Comparison of ENCODE assay signal across 35 mouse cellular contexts in the genomic region with DNA sequence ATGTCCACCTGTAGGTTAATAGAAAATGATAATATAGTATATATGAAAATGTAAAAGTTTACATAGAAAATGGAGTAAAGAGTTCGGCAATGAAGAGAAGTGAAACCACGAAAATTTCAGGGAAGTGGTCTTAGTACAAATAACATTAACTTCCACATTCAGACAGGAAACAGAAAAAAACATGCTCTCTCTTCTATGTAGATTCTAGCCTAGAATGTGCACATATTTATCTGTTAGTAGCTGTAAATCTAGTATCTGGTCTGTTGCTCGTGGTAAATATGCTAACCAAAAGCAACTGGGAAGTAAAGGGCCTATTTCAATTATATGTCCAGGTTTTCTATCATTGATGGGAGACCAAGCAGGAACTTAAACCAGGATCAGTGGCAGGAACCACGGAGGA.
DNase-seq lines count a peak whose midpoint lies in the region; ATAC-seq and TF ChIP-seq lines count a peak whose summit lies in the region.
"Had no signal": no experiment of that assay in that cellular context is flagged by ENCODE, and none has a peak within 500 bp of the region (broad histone marks: within the 10 kb centered on the region; RNA-seq: fewer than 3 reads in every experiment).

No protein-coding gene starts in this region.

- peak in 1 of 2 experiments; percentile 33 for DNase-seq in spleen, adult 2 months (ENCODE audit: low read depth in 1 of 2, low spot score in 2 of 2)
- no peak for DNase-seq in spleen, adult 12 weeks (ENCODE audit: low spot score)
- peak; percentile 68 for DNase-seq in splenic B cell, adult 2 months (ENCODE audit: low read depth, low spot score)
- DNase-seq in frontal cortex, postnatal 25 days (ENCODE audit: low spot score in 2 of 2), result no peak
- DNase-seq in forebrain, embryonic 14.5 days (ENCODE audit: low spot score), result no peak
- DNase-seq: adrenal gland, adult 2 months; adrenal gland, postnatal 36 days; cerebellum, adult 11 months; cerebellum, adult 9-10 months; cerebellum, postnatal 36 days; embryo, embryonic 11 days; forebrain, postnatal 0 days; gastrocnemius, postnatal 14 days; heart, adult 18-20 months; heart, postnatal 4 days; kidney, adult 11 months; kidney, postnatal 14 days; layer of hippocampus, adult 9-11 months; right cerebral cortex, postnatal 25 days; spleen, adult 18-20 months; thymus, adult 2 months; thymus, postnatal 36 days had no signal

- H3K9me3 ChIP-seq in forebrain, embryonic 14.5 days (replicated peaks; ENCODE audit: control insufficient read depth, low read length), result no peaks in the 10 kb centered on the region
- H3K9me3 ChIP-seq: embryonic facial prominence, embryonic 12.5 days; forebrain, embryonic 10.5 days; G1E; heart, embryonic 12.5 days; hindbrain, embryonic 15.5 days; limb, embryonic 10.5 days; limb, embryonic 15.5 days; midbrain, embryonic 12.5 days had no signal

- ATAC-seq in forebrain, embryonic 14.5 days, result no peak
- ATAC-seq in CD4-positive, CD25-positive, alpha-beta regulatory T cell, adult 4 months, result no peak
- ATAC-seq: forebrain, postnatal 0 days; inflammation-experienced regulatory T-cells, adult 6 months; lung, postnatal 0 days had no signal

- H3K4me1 ChIP-seq in spleen, adult 2 months (ENCODE audit: control insufficient read depth, insufficient read depth, insufficient read length), result peaks cover 10% of the 10 kb centered on the region; the same call in 1 of the 2 replicates
- H3K4me1 ChIP-seq in bone marrow macrophage, adult 2 months (ENCODE audit: control insufficient read depth, insufficient read depth, low read length), result peaks cover 11% of the 10 kb centered on the region
- no peaks in the 10 kb centered on the region for H3K4me1 ChIP-seq in forebrain, embryonic 14.5 days (ENCODE audit: control insufficient read depth, insufficient read depth, low read length)
- H3K4me1 ChIP-seq: embryonic facial prominence, embryonic 12.5 days; forebrain, embryonic 10.5 days; hindbrain, embryonic 15.5 days; limb, embryonic 10.5 days; limb, embryonic 15.5 days; midbrain, embryonic 12.5 days had no signal

- H3K27me3 ChIP-seq in spleen, adult 2 months (ENCODE audit: control insufficient read depth, insufficient read depth, low read length), result no peaks in the 10 kb centered on the region
- no peaks in the 10 kb centered on the region for H3K27me3 ChIP-seq in splenic B cell, adult 2 months (ENCODE audit: control insufficient read depth, insufficient read depth, low read length, poor library complexity, severe bottlenecking)
- H3K27me3 ChIP-seq in forebrain, embryonic 14.5 days (replicated peaks; ENCODE audit: control insufficient read depth, insufficient read depth, low read length), result no peaks in the 10 kb centered on the region
- H3K27me3 ChIP-seq: embryonic facial prominence, embryonic 12.5 days; heart, embryonic 12.5 days; hindbrain, embryonic 15.5 days; limb, embryonic 15.5 days; midbrain, embryonic 12.5 days had no signal

- H3K9ac ChIP-seq in forebrain, embryonic 14.5 days (ENCODE audit: low read length), result no peak overlapping the region
- H3K9ac ChIP-seq: embryonic facial prominence, embryonic 12.5 days; forebrain, postnatal 0 days; heart, embryonic 12.5 days; hindbrain, embryonic 15.5 days; limb, embryonic 15.5 days; midbrain, embryonic 12.5 days had no signal

- H3K27ac ChIP-seq in spleen, adult 2 months (ENCODE audit: insufficient read depth, low read length), result peak overlapping the region; percentile 87
- H3K27ac ChIP-seq in bone marrow macrophage, adult 2 months (ENCODE audit: insufficient read depth, low read depth, low read length), result peak overlapping the region; percentile 91
- H3K27ac ChIP-seq in macrophage, result peak overlapping the region; percentile 71
- H3K27ac ChIP-seq in forebrain, embryonic 14.5 days (ENCODE audit: low read depth, low read length), result no peak overlapping the region
- H3K27ac ChIP-seq: embryonic facial prominence, embryonic 12.5 days; forebrain, embryonic 10.5 days; hindbrain, embryonic 15.5 days; limb, embryonic 10.5 days; limb, embryonic 15.5 days; midbrain, embryonic 12.5 days had no signal

- H3K36me3 ChIP-seq in spleen, adult 2 months (ENCODE audit: control insufficient read depth, insufficient read depth, low read length), result no peaks in the 10 kb centered on the region
- no peaks in the 10 kb centered on the region for H3K36me3 ChIP-seq in macrophage (ENCODE audit: inconsistent target)
- H3K36me3 ChIP-seq in splenic B cell, adult 2 months (ENCODE audit: control insufficient read depth, insufficient read depth, low read length, poor library complexity, severe bottlenecking), result no peaks in the 10 kb centered on the region
- H3K36me3 ChIP-seq in forebrain, embryonic 14.5 days (ENCODE audit: control insufficient read depth, insufficient read depth, low read length), result no peaks in the 10 kb centered on the region
- H3K36me3 ChIP-seq: embryonic facial prominence, embryonic 12.5 days; heart, embryonic 12.5 days; hindbrain, embryonic 15.5 days; limb, embryonic 10.5 days; limb, embryonic 15.5 days; midbrain, embryonic 12.5 days had no signal

- TF ChIP-seq CTCF in spleen, adult 2 months (IDR thresholded peaks at IDR 0.05; ENCODE audit: extremely low read depth, insufficient read depth, insufficient read length, insufficient replicate concordance), result no peak
- no peak for TF ChIP-seq CTCF in bone marrow macrophage, adult 2 months (IDR thresholded peaks at IDR 0.05; ENCODE audit: low read depth, low read length)

- H3K79me2 ChIP-seq in macrophage (ENCODE audit: inconsistent target), result no peaks in the 10 kb centered on the region

- 30% methylated on average over 4 of the region's 4 CpGs for WGBS in spleen, adult 2 months
- 8% methylated on average over 4 of the region's 4 CpGs for whole genome bisulfite sequencing in macrophage (ENCODE audit: missing documents)
- WGBS in forebrain, embryonic 14.5 days, result 94% methylated on average over 4 of the region's 4 CpGs

- H3K4me3 ChIP-seq in spleen, adult 2 months (ENCODE audit: extremely low read depth, insufficient read depth, insufficient read length), result no peak overlapping the region
- H3K4me3 ChIP-seq in bone marrow macrophage, adult 2 months (ENCODE audit: insufficient read depth, low read length), result no peak overlapping the region
- H3K4me3 ChIP-seq in macrophage (ENCODE audit: inconsistent target), result no peak overlapping the region
- no peak overlapping the region for H3K4me3 ChIP-seq in forebrain, embryonic 14.5 days (ENCODE audit: low read depth, low read length)
- H3K4me3 ChIP-seq: embryonic facial prominence, embryonic 12.5 days; forebrain, embryonic 10.5 days; heart, embryonic 12.5 days; hindbrain, embryonic 15.5 days; limb, embryonic 10.5 days; limb, embryonic 15.5 days; midbrain, embryonic 12.5 days had no signal

- TF ChIP-seq POLR2A in spleen, adult 2 months (IDR thresholded peaks at IDR 0.05; ENCODE audit: low read depth, low read length), result no peak
- TF ChIP-seq POLR2A in bone marrow macrophage, adult 2 months (IDR thresholded peaks at IDR 0.05; ENCODE audit: borderline replicate concordance, low read depth, low read length), result no peak

- H3K4me2 ChIP-seq in forebrain, embryonic 14.5 days (ENCODE audit: low read length), result no peak overlapping the region
- H3K4me2 ChIP-seq: embryonic facial prominence, embryonic 12.5 days; heart, embryonic 12.5 days; hindbrain, embryonic 15.5 days; limb, embryonic 15.5 days; midbrain, embryonic 12.5 days had no signal
